21 mouse cellular contexts compared by ENCODE assay signal in the genomic region with DNA sequence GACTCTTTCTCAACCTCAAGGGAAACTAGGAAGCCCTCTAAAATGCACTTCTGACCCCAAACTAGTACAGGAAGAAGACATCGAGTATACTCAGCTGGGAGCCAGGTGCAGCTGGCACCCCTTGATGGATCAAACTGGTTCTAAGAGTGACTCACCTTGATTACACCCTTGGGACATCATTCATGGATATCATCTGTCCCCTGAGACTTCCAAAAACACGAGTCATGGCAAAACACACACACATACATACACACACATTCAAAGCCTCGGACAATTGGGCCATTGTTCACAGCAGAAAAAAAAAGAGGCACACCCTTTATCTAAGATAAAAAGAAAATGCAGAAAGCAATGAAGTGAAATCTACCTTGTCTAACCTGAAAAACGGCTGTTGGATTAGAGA.
DNase-seq lines count a peak whose midpoint lies in the region; ATAC-seq and TF ChIP-seq lines count a peak whose summit lies in the region.
"Had no signal": no experiment of that assay in that cellular context is flagged by ENCODE, and none has a peak within 500 bp of the region (broad histone marks: within the 10 kb centered on the region; RNA-seq: fewer than 3 reads in every experiment).

No protein-coding gene starts in this region.

- DNase-seq in lung, embryonic 14.5 days: peak; percentile 22
- no peak for DNase-seq in lung, postnatal 14 days
- DNase-seq in lung, adult 2 months: no peak
- no peak for DNase-seq in cerebellum, postnatal 4 days (ENCODE audit: low spot score in 2 of 2)
- DNase-seq: adrenal gland, postnatal 10 days; cerebellum, adult 11 months; cerebellum, adult 8-10 months; cerebellum, postnatal 14 days; forebrain, postnatal 0 days; gastrocnemius, postnatal 14 days; heart, adult 2 months had no signal

- no peaks in the 10 kb centered on the region for H3K36me3 ChIP-seq in lung, embryonic 14.5 days (ENCODE audit: insufficient read depth)
- H3K36me3 ChIP-seq in C2C12 (ENCODE audit: control insufficient read depth, insufficient read depth): no peaks in the 10 kb centered on the region
- no peaks in the 10 kb centered on the region for H3K36me3 ChIP-seq in embryonic facial prominence, embryonic 15.5 days
- H3K36me3 ChIP-seq in stomach, embryonic 16.5 days (ENCODE audit: control insufficient read depth, insufficient read depth, low read length): no peaks in the 10 kb centered on the region
- no peaks in the 10 kb centered on the region for H3K36me3 ChIP-seq in heart, embryonic 12.5 days
- H3K36me3 ChIP-seq: embryonic facial prominence, embryonic 13.5 days; forebrain, embryonic 12.5 days; hindbrain, embryonic 10.5 days; hindbrain, embryonic 15.5 days had no signal

- no peak overlapping the region for H3K9ac ChIP-seq in lung, embryonic 14.5 days
- H3K9ac ChIP-seq in embryonic facial prominence, embryonic 15.5 days: no peak overlapping the region
- no peak overlapping the region for H3K9ac ChIP-seq in stomach, embryonic 16.5 days (ENCODE audit: low read length)
- H3K9ac ChIP-seq in heart, embryonic 12.5 days: no peak overlapping the region
- H3K9ac ChIP-seq: embryonic facial prominence, embryonic 13.5 days; forebrain, embryonic 12.5 days; forebrain, postnatal 0 days; hindbrain, embryonic 15.5 days had no signal

- peaks cover 20% of the 10 kb centered on the region for H3K27me3 ChIP-seq in lung, embryonic 14.5 days (ENCODE audit: insufficient read depth, low read length)
- no peaks in the 10 kb centered on the region for H3K27me3 ChIP-seq in C2C12 (ENCODE audit: control insufficient read depth, insufficient read depth, insufficient read length)
- no peaks in the 10 kb centered on the region for H3K27me3 ChIP-seq in embryonic facial prominence, embryonic 15.5 days
- 0 out of 2 replicates have a peak, but pooled peaks cover 9% of the 10 kb centered on the region for H3K27me3 ChIP-seq in stomach, embryonic 16.5 days (ENCODE audit: control insufficient read depth, insufficient read depth, low read length)
- H3K27me3 ChIP-seq in heart, embryonic 12.5 days (replicated peaks): peaks cover 26% of the 10 kb centered on the region
- H3K27me3 ChIP-seq: CH12.LX; embryonic facial prominence, embryonic 13.5 days; forebrain, embryonic 12.5 days; hindbrain, embryonic 15.5 days had no signal

- H3K79me2 ChIP-seq in C2C12 (ENCODE audit: control insufficient read depth, insufficient read depth): no peaks in the 10 kb centered on the region

- no peaks in the 10 kb centered on the region for H3K9me3 ChIP-seq in lung, embryonic 14.5 days (ENCODE audit: low read depth, low read length)
- H3K9me3 ChIP-seq in embryonic facial prominence, embryonic 15.5 days (replicated peaks): no peaks in the 10 kb centered on the region
- H3K9me3 ChIP-seq in stomach, embryonic 16.5 days (replicated peaks; ENCODE audit: control insufficient read depth, low read length): no peaks in the 10 kb centered on the region
- H3K9me3 ChIP-seq in heart, embryonic 12.5 days (replicated peaks): no peaks in the 10 kb centered on the region
- H3K9me3 ChIP-seq: embryonic facial prominence, embryonic 13.5 days; forebrain, embryonic 12.5 days; hindbrain, embryonic 10.5 days; hindbrain, embryonic 15.5 days had no signal

- no peak overlapping the region for H3ac ChIP-seq in C2C12 (ENCODE audit: control insufficient read depth, insufficient read length, low read depth)

- no peak overlapping the region for H3K27ac ChIP-seq in lung, embryonic 14.5 days (ENCODE audit: low read depth)
- H3K27ac ChIP-seq in embryonic facial prominence, embryonic 15.5 days (replicated peaks): no peak overlapping the region
- H3K27ac ChIP-seq in stomach, embryonic 16.5 days (ENCODE audit: low read length): no peak overlapping the region; the same call in 1 of the 2 replicates
- H3K27ac ChIP-seq in heart, embryonic 12.5 days (ENCODE audit: poor library complexity, severe bottlenecking): no peak overlapping the region
- H3K27ac ChIP-seq: embryonic facial prominence, embryonic 13.5 days; forebrain, embryonic 12.5 days; heart, adult 2 months; hindbrain, embryonic 10.5 days; hindbrain, embryonic 15.5 days had no signal

- ATAC-seq in lung, embryonic 14.5 days (ENCODE audit: insufficient read depth): no peak
- ATAC-seq in embryonic facial prominence, embryonic 15.5 days (ENCODE audit: insufficient number of reproducible peaks, low FRiP score, low TSS enrichment, low read depth): peak; percentile 34; the same call in 1 of the 2 replicates
- peak; percentile 64; the same call in 1 of the 2 replicates for ATAC-seq in stomach, embryonic 16.5 days (ENCODE audit: insufficient read depth, low FRiP score)
- no peak for ATAC-seq in heart, embryonic 12.5 days (ENCODE audit: insufficient number of reproducible peaks, low FRiP score)
- ATAC-seq: forebrain, postnatal 0 days had no signal

- no peak overlapping the region for H3K4me2 ChIP-seq in lung, embryonic 14.5 days
- H3K4me2 ChIP-seq in embryonic facial prominence, embryonic 15.5 days (replicated peaks): no peak overlapping the region
- H3K4me2 ChIP-seq in stomach, embryonic 16.5 days (ENCODE audit: low read depth, low read length): no peak overlapping the region
- H3K4me2 ChIP-seq in heart, embryonic 12.5 days: no peak overlapping the region
- H3K4me2 ChIP-seq: embryonic facial prominence, embryonic 13.5 days; forebrain, embryonic 12.5 days; heart, embryonic 11.5 days; hindbrain, embryonic 15.5 days had no signal

- no peaks in the 10 kb centered on the region for H3K79me3 ChIP-seq in C2C12 (ENCODE audit: low read depth)

- H3K4me1 ChIP-seq in lung, embryonic 14.5 days (ENCODE audit: insufficient read depth): no peaks in the 10 kb centered on the region
- H3K4me1 ChIP-seq in embryonic facial prominence, embryonic 15.5 days: peaks cover 18% of the 10 kb centered on the region
- H3K4me1 ChIP-seq in stomach, embryonic 16.5 days (ENCODE audit: control insufficient read depth, insufficient read depth, low read length): no peaks in the 10 kb centered on the region
- no peaks in the 10 kb centered on the region for H3K4me1 ChIP-seq in lung, adult 2 months (ENCODE audit: control insufficient read depth, insufficient read depth, low read length)
- peaks cover 8% of the 10 kb centered on the region for H3K4me1 ChIP-seq in heart, embryonic 12.5 days (replicated peaks)
- H3K4me1 ChIP-seq: forebrain, embryonic 12.5 days had no signal

- no peak for TF ChIP-seq POLR2A in lung, adult 2 months (IDR thresholded peaks at IDR 0.05; ENCODE audit: borderline replicate concordance, extremely low read depth, low read depth, low read length)

- no peak overlapping the region for H3K4me3 ChIP-seq in lung, embryonic 14.5 days (ENCODE audit: low read depth, low read length)
- H3K4me3 ChIP-seq in C2C12 (ENCODE audit: insufficient read depth, poor library complexity, severe bottlenecking): no peak overlapping the region
- no peak overlapping the region for H3K4me3 ChIP-seq in embryonic facial prominence, embryonic 15.5 days (replicated peaks)
- no peak overlapping the region for H3K4me3 ChIP-seq in stomach, embryonic 16.5 days (replicated peaks; ENCODE audit: low read length)
- no peak overlapping the region for H3K4me3 ChIP-seq in lung, adult 2 months (replicated peaks; ENCODE audit: extremely low read depth, low read depth, low read length)
- no peak overlapping the region for H3K4me3 ChIP-seq in heart, embryonic 12.5 days
- H3K4me3 ChIP-seq: embryonic facial prominence, embryonic 13.5 days; forebrain, embryonic 12.5 days; heart, adult 2 months; hindbrain, embryonic 10.5 days; hindbrain, embryonic 15.5 days had no signal

- no peak for TF ChIP-seq CTCF in lung, embryonic 14.5 days (IDR thresholded peaks at IDR 0.05; ENCODE audit: low read depth)
- no peak for TF ChIP-seq CTCF in C2C12 (IDR thresholded peaks at IDR 0.05; ENCODE audit: control insufficient read depth, insufficient read depth, insufficient read length)
- no peak for TF ChIP-seq CTCF in lung, adult 2 months (IDR thresholded peaks at IDR 0.05; ENCODE audit: insufficient read depth, low read length)

- 55% methylated on average over 4 of the region's 4 CpGs for WGBS in lung, embryonic 14.5 days
- 55% methylated on average over 4 of the region's 4 CpGs for WGBS in embryonic facial prominence, embryonic 15.5 days
- WGBS in stomach, embryonic 16.5 days: 55% methylated on average over 4 of the region's 4 CpGs
- 48% methylated on average over 4 of the region's 4 CpGs for WGBS in lung, adult 2 months
- WGBS in heart, embryonic 12.5 days: 61% methylated on average over 4 of the region's 4 CpGs

TF ChIP-seq in C2C12, 6 proteins besides CTCF, POLR2A, EP300 and RAD21:
- TF ChIP-seq MAX (IDR thresholded peaks at IDR 0.05): no peak
- TF ChIP-seq USF1 (IDR thresholded peaks at IDR 0.05; ENCODE audit: low read depth): no peak
- peak; percentile 62 for TF ChIP-seq FOSL1 (IDR thresholded peaks at IDR 0.05; ENCODE audit: insufficient read depth, low read length, poor library complexity, severe bottlenecking)
- peak; percentile 89 for TF ChIP-seq MYOD1 (IDR thresholded peaks at IDR 0.05; ENCODE audit: control insufficient read depth, insufficient read length, low read depth)
- TF ChIP-seq CEBPB (IDR thresholded peaks at IDR 0.05; ENCODE audit: low read depth): no peak
- no peak for TF ChIP-seq MYOG (IDR thresholded peaks at IDR 0.05; ENCODE audit: control insufficient read depth, extremely low read depth, insufficient read length)

Comparison
In these comparisons a context has a peak if more than half of its experiments do, and no peak if none do; other contexts are left out.
1. ATAC-seq: peak in embryonic facial prominence, embryonic 15.5 days (single experiment) and stomach, embryonic 16.5 days (single experiment); none in lung, embryonic 14.5 days (single experiment) and heart, embryonic 12.5 days (single experiment).